Mouse (Mus musculus) olfactory bulb, adult 2 months (tissue): ENCODE measurements at regions not wholly inside any gene's neighbourhood (a gene's known extent, or its start where the extent isn't known, plus 50 kb on each side); places are given as distances from the start of the nearest gene placed in this dataset.

Experiments
- CTCF ChIP-seq: fragments of 200-500 bp; IDR thresholded peaks from 2 replicates; pipeline ENCODE4 v1.5.1; 2012; ENCODE audit warnings: low read depth, mild to moderate bottlenecking, low read length, moderate library complexity; ENCODE audit not compliant: insufficient read depth
- POLR2A ChIP-seq: fragments of 200-500 bp; IDR thresholded peaks from 2 replicates; pipeline ENCODE4 v1.6.1; 2012; ENCODE audit warnings: mild to moderate bottlenecking, low read depth, low read length, moderate library complexity; ENCODE audit not compliant: insufficient read depth

- TF ChIP-seq CTCF (no peak), POLR2A (no peak)
These were observed 164.4 kb upstream of the Auts2 start for GRCm38 (mm10) chr5:132707531-132707930.
